Mouse (Mus musculus) embryonic facial prominence, embryonic 10.5 days (tissue): ENCODE measurements around the gene Zw10. TPM values are rescaled to one million over a fixed set of nuclear protein-coding genes. Genes with fewer than 3 reads are reported as not detected.

Experiments
- DNase-seq: peaks from one replicate; pipeline ENCODE4 v3.0.0-alpha.2; 2017; ENCODE audit warnings: low spot score
- H3K27ac ChIP-seq: fragments of 300-500 bp; sonication (generic); replicated peaks from 2 replicates; pipeline ENCODE4 v1.5.1; 2016; ENCODE audit warnings: mild to moderate bottlenecking
- H3K27me3 ChIP-seq: fragments of 300-500 bp; sonication (generic); replicated peaks from 2 replicates; pipeline ENCODE4 v1.6.1; 2016; ENCODE audit warnings: low read depth, mild to moderate bottlenecking; ENCODE audit not compliant: poor library complexity, severe bottlenecking
- H3K36me3 ChIP-seq: fragments of 300-500 bp; sonication (generic); replicated peaks from 2 replicates; pipeline ENCODE4 v1.6.1; 2016; ENCODE audit warnings: mild to moderate bottlenecking, moderate library complexity
- H3K4me1 ChIP-seq: fragments of 300-500 bp; sonication (generic); 2 replicates; pipeline ENCODE4 v1.6.1; 2016
- H3K4me3 ChIP-seq: fragments of 300-500 bp; sonication (generic); 2 replicates; pipeline ENCODE4 v1.5.1; 2016; ENCODE audit warnings: mild to moderate bottlenecking, moderate library complexity
- H3K9me3 ChIP-seq: fragments of 300-500 bp; sonication (generic); 2 replicates; pipeline ENCODE4 v1.6.1; 2016; ENCODE audit warnings: mild to moderate bottlenecking
- WGBS: fragments of 180-500 bp; shearing (Covaris S2); methylation state at CpG from one replicate; pipeline ENCODE4 v1.1.7; 2016; 5-methylcytosine and 5-hydroxymethylcytosine counted together
- polyA plus RNA-seq: library from polyadenylated mRNA; unstranded; fragments of >200 nt; fragmentation: Nextera tagmentation; extraction: Ambion mirVana; gene quantifications from 2 replicates; pipeline ENCODE4 v1.2.1, GENCODE M21; 2016

Gene Zw10
- 55.6 and 59.1 TPM in 2 replicates for polyA plus RNA-seq

- peaks cover 28% of the 10 kb centered on the region for H3K36me3 ChIP-seq
- DNase-seq = peak; percentile 97
- peaks cover 18% of the 10 kb centered on the region for H3K4me1 ChIP-seq
- no peaks in the 10 kb centered on the region for H3K27me3 ChIP-seq
- peak within 1 kb of the TSS; percentile 91 for H3K4me3 ChIP-seq
- H3K27ac ChIP-seq = peak within 1 kb of the TSS; percentile 92
- under 1% methylated on average over 53 of the region's 53 CpGs for WGBS
- H3K9me3 ChIP-seq = no peaks in the 10 kb centered on the region
Observed at GRCm38 (mm10) chr9:49055333-49056205, at the start of gene Zw10. Zw10 (plus strand) TSS chr9:49055613.

- no peaks in the 10 kb centered on the region for H3K9me3 ChIP-seq
- H3K4me3 ChIP-seq = no peak overlapping the region
- no peak for DNase-seq
- peaks cover 91% of the 10 kb centered on the region for H3K36me3 ChIP-seq
- H3K4me1 ChIP-seq = no peaks in the 10 kb centered on the region
- WGBS = 86% methylated on average over 7 of the region's 7 CpGs
- no peaks in the 10 kb centered on the region for H3K27me3 ChIP-seq
- H3K27ac ChIP-seq = no peak overlapping the region
Observed at GRCm38 (mm10) chr9:49015824-49016223, 39.6 kb upstream of the Zw10 start.

GRCm38 (mm10) chr9:49021289-49021688 lies 34.1 kb upstream of the Zw10 start:
- no peaks in the 10 kb centered on the region for H3K4me1 ChIP-seq
- H3K9me3 ChIP-seq = no peaks in the 10 kb centered on the region
- H3K27me3 ChIP-seq = no peaks in the 10 kb centered on the region
- H3K4me3 ChIP-seq = no peak overlapping the region
- H3K27ac ChIP-seq = no peak overlapping the region
- no peak for DNase-seq
- 93% methylated on average over 5 of the region's 5 CpGs for WGBS
- peaks cover 82% of the 10 kb centered on the region for H3K36me3 ChIP-seq

- Histone ChIP-seq H3K36me3 (peaks cover 85% of the 10 kb centered on the region), H3K27ac (no peak overlapping the region), H3K4me3 (no peak overlapping the region), H3K4me1 (no peaks in the 10 kb centered on the region), H3K9me3 (no peaks in the 10 kb centered on the region), H3K27me3 (no peaks in the 10 kb centered on the region)
- WGBS = 90% methylated on average over 5 of the region's 5 CpGs
- DNase-seq = no peak
Observed at GRCm38 (mm10) chr9:49023956-49024355, 31.5 kb upstream of the Zw10 start.

GRCm38 (mm10) chr9:49024529-49024928 lies 30.9 kb upstream of the Zw10 start:
- Histone ChIP-seq H3K4me1 (no peaks in the 10 kb centered on the region), H3K27ac (no peak overlapping the region), H3K36me3 (peaks cover 85% of the 10 kb centered on the region), H3K9me3 (no peaks in the 10 kb centered on the region), H3K27me3 (no peaks in the 10 kb centered on the region), H3K4me3 (no peak overlapping the region)
- WGBS = 96% methylated on average over 2 of the region's 2 CpGs
- no peak for DNase-seq

- no peak for DNase-seq
- Histone ChIP-seq H3K4me3 (no peak overlapping the region), H3K27ac (no peak overlapping the region), H3K4me1 (no peaks in the 10 kb centered on the region), H3K27me3 (no peaks in the 10 kb centered on the region), H3K9me3 (no peaks in the 10 kb centered on the region), H3K36me3 (peaks cover 97% of the 10 kb centered on the region)
- 98% methylated on average over 4 of the region's 4 CpGs for WGBS
Observed at GRCm38 (mm10) chr9:49034764-49035163, 20.6 kb upstream of the Zw10 start.

- Histone ChIP-seq H3K9me3 (no peaks in the 10 kb centered on the region), H3K4me1 (peaks cover 4% of the 10 kb centered on the region; the same call in 1 of the 2 replicates), H3K27me3 (no peaks in the 10 kb centered on the region), H3K27ac (no peak overlapping the region), H3K36me3 (no peaks in the 10 kb centered on the region), H3K4me3 (no peak overlapping the region)
- DNase-seq = no peak
- whole genome bisulfite sequencing = 80% methylated on average over 5 of the region's 5 CpGs
Observed at GRCm38 (mm10) chr9:49050901-49051300, 4.5 kb upstream of the Zw10 start.

GRCm38 (mm10) chr9:49051349-49051748 lies 4.1 kb upstream of the Zw10 start:
- Histone ChIP-seq H3K27me3 (no peaks in the 10 kb centered on the region), H3K36me3 (no peaks in the 10 kb centered on the region), H3K9me3 (no peaks in the 10 kb centered on the region), H3K27ac (no peak overlapping the region), H3K4me3 (no peak overlapping the region), H3K4me1 (peaks cover 8% of the 10 kb centered on the region)
- WGBS = 18% methylated on average over 5 of the region's 5 CpGs
- peak; percentile 61 for DNase-seq

- H3K4me3 ChIP-seq = no peak overlapping the region
- 79% methylated on average over 3 of the region's 3 CpGs for WGBS
- H3K27me3 ChIP-seq = no peaks in the 10 kb centered on the region
- peaks cover 18% of the 10 kb centered on the region for H3K4me1 ChIP-seq
- no peaks in the 10 kb centered on the region for H3K9me3 ChIP-seq
- H3K27ac ChIP-seq = no peak overlapping the region
- peaks cover 16% of the 10 kb centered on the region for H3K36me3 ChIP-seq
- no peak for DNase-seq
Observed at GRCm38 (mm10) chr9:49054028-49054427, 1.4 kb upstream of the Zw10 start.

GRCm38 (mm10) chr9:49076847-49077246 lies 21.4 kb downstream of the Zw10 start:
- 93% methylated on average over 3 of the region's 3 CpGs for WGBS
- no peak for DNase-seq
- Histone ChIP-seq H3K27ac (no peak overlapping the region), H3K9me3 (no peaks in the 10 kb centered on the region), H3K36me3 (peaks cover 86% of the 10 kb centered on the region), H3K4me1 (no peaks in the 10 kb centered on the region), H3K27me3 (no peaks in the 10 kb centered on the region), H3K4me3 (no peak overlapping the region)

- Histone ChIP-seq H3K4me3 (no peak within 1 kb of the TSS), H3K27me3 (no peaks in the 10 kb centered on the region), H3K4me1 (no peaks in the 10 kb centered on the region), H3K9me3 (no peaks in the 10 kb centered on the region), H3K27ac (no peak within 1 kb of the TSS), H3K36me3 (peaks cover 53% of the 10 kb centered on the region)
- WGBS = 55% methylated on average over 5 of the region's 5 CpGs
- DNase-seq = no peak
Observed at GRCm38 (mm10) chr9:49081107-49081506, 25.7 kb downstream of the Zw10 start, which contains the start of gene Tmprss5. Tmprss5 (plus strand) TSS chr9:49081260.

- H3K27me3 ChIP-seq = no peaks in the 10 kb centered on the region
- peaks cover 48% of the 10 kb centered on the region for H3K36me3 ChIP-seq
- no peak overlapping the region for H3K4me3 ChIP-seq
- 11% methylated on average over 4 of the region's 4 CpGs for WGBS
- no peaks in the 10 kb centered on the region for H3K4me1 ChIP-seq
- H3K27ac ChIP-seq = no peak overlapping the region
- peak; percentile 75 for DNase-seq
- no peaks in the 10 kb centered on the region for H3K9me3 ChIP-seq
Observed at GRCm38 (mm10) chr9:49081561-49081960, 26.1 kb downstream of the Zw10 start.

- Histone ChIP-seq H3K4me3 (no peak overlapping the region), H3K36me3 (peaks cover 8% of the 10 kb centered on the region; the same call in 1 of the 2 replicates), H3K4me1 (peaks cover 10% of the 10 kb centered on the region), H3K27ac (no peak overlapping the region), H3K27me3 (no peaks in the 10 kb centered on the region), H3K9me3 (no peaks in the 10 kb centered on the region)
- WGBS = 29% methylated on average over 11 of the region's 11 CpGs
- peak; percentile 39 for DNase-seq
Observed at GRCm38 (mm10) chr9:49087317-49087716, 31.9 kb downstream of the Zw10 start.
